Mouse (Mus musculus) central nervous system, embryonic 18 days (tissue): ENCODE results near the gene Olfr13. TPM values are rescaled to one million over a fixed set of nuclear protein-coding genes. Genes with fewer than 3 reads are reported as not detected.

Experiments
- polyA plus RNA-seq: library from polyadenylated mRNA; depleted of rRNA; stranded (reverse); fragments of >200 nt; gene quantifications from 2 replicates; pipeline ENCODE4 v1.2.3, GENCODE M21; 2012; rRNA removed

The Olfr13 gene
- polyA plus RNA-seq, result 0.01 TPM in 2 replicates

GRCm38 (mm10) chr6:43171840-43172239 is at the start of gene Olfr13:
Gene Olfr13 (plus strand): TSS chr6:43172140.

GRCm38 (mm10) chr6:43146267-43146666 is 25.7 kb upstream of the Olfr13 start, which contains the start of gene Olfr237-ps1:
Gene Olfr237-ps1 (plus strand): TSS chr6:43146567.

GRCm38 (mm10) chr6:43162982-43163381 is 9.0 kb upstream of the Olfr13 start, which contains the start of gene Olfr437:
Gene Olfr437 (plus strand): TSS chr6:43163282.

GRCm38 (mm10) chr6:43196781-43197180 is 24.8 kb downstream of the Olfr13 start, which contains the start of gene Olfr435:
Gene Olfr435 (plus strand): TSS chr6:43197146.

GRCm38 (mm10) chr6:43212873-43213272 is 40.9 kb downstream of the Olfr13 start, which contains the start of gene Olfr434:
Gene Olfr434 (plus strand): TSS chr6:43213021.

Other genes with a start within 250 kb of the Olfr13 start
- not detected in 2 replicates for gene Olfr444, start 223.1 kb upstream of the Olfr13 start, polyA plus RNA-seq
- gene Olfr441, start 65.8 kb upstream of the Olfr13 start, polyA plus RNA-seq, result 0.03 TPM in 1 of 2 replicates, not detected in the other
- 0.05 and 0.08 TPM in 2 replicates for gene Olfr237-ps1, start 25.6 kb upstream of the Olfr13 start, polyA plus RNA-seq
- gene Olfr437, start 8.9 kb upstream of the Olfr13 start, polyA plus RNA-seq, result not detected in 2 replicates
- gene Olfr435, start 25.0 kb downstream of the Olfr13 start, polyA plus RNA-seq, result not detected in 2 replicates
- gene Olfr434, start 40.9 kb downstream of the Olfr13 start, polyA plus RNA-seq, result not detected in 2 replicates
- not detected in 2 replicates for gene Olfr47, start 59.4 kb downstream of the Olfr13 start, polyA plus RNA-seq
- 3.7 and 4.3 TPM in 2 replicates for gene Arhgef5, start 93.4 kb downstream of the Olfr13 start, polyA plus RNA-seq
- 0.04 and 0.07 TPM in 2 replicates for gene Nobox, start 137.4 kb downstream of the Olfr13 start, polyA plus RNA-seq